Mouse (Mus musculus): Measurements from ENCODE around the gene A030005K14Rik. TPM values are rescaled to one million over a fixed set of nuclear protein-coding genes. Genes with fewer than 3 reads are reported as not detected.

The A030005K14Rik gene
- polyA plus RNA-seq, 1 experiment: not detected

DNA sequence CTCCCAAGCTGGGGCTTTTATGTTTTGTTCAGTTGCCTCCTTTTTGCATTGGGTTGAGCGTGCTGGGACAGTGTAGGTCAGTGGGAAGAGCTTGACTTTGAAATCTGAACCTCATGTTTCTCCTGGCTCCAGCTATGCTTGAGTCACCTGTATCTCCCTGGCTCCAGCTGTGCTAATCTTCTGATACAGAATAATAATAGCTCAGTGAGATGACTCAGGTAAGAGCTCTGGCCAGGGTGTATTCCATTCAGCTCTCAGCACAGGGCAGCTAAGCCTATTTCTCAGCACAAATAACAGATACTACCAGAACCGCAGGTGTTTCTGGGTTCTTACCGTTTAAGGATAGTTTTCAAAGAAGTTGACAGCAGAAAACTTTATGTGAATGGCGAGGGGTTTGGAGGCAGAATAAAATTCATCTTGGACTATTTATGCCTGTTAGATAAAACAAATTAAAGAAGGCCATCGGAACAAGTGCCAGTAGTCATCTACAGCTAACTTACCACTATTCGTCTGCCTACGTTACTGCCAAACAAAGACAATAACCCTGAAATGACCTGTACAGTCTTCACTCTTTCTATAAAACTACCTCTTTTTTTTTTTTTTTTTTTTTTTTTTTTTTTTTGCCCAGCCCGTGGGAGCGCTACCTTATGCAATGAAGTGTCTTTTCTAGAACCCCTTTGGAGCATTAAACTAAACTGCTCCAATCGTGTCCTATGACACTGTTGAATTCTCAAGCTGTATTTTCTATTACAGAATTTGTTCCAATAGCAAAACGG, 22.1 kb downstream of the A030005K14Rik start:
- peaks cover 9% of the 10 kb centered on the region for H3K4me1 ChIP-seq (ENCODE audit: control insufficient read depth, insufficient read depth, low read length)
- WGBS: 79% methylated on average over 11 of the region's 11 CpGs

DNA sequence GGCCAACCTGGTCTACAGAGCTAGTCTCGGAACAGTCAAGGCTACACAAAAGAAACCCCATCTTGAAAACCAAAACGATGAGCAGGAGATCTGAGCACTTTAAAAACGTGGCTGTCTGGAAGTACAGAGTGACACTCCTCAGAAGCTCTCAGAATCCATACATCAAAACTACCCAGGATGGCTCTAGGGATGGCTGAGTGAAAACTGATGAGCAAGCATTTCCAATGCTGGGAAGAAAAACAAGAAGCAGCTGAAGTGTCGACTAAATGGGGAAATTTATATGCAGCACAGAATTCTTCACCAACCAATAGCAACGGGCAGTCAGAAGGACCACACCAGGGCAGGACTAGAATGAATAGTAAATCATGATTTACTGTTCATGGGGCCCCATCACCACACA, 24.7 kb downstream of the A030005K14Rik start:
- WGBS: 51% methylated on average over 5 of the region's 5 CpGs
- no peaks in the 10 kb centered on the region for H3K27me3 ChIP-seq (replicated peaks; ENCODE audit: control insufficient read depth, insufficient read depth, low read length)
- peaks cover 10% of the 10 kb centered on the region for H3K4me1 ChIP-seq (ENCODE audit: control insufficient read depth, insufficient read depth, low read length)
- no peaks in the 10 kb centered on the region for H3K36me3 ChIP-seq (ENCODE audit: control insufficient read depth, insufficient read depth, low read length)
- H3K4me3 ChIP-seq (ENCODE audit: insufficient read depth, low read depth, low read length): no peak overlapping the region
- DNase-seq: no peak
- no peak overlapping the region for H3K27ac ChIP-seq (ENCODE audit: insufficient read depth, low read depth, low read length)
- no peak for TF ChIP-seq POLR2A (IDR thresholded peaks at IDR 0.05; ENCODE audit: low read depth, low read length)
- no peak for TF ChIP-seq CTCF (conservative IDR thresholded peaks at IDR 0.05; ENCODE audit: insufficient read depth, insufficient read length, low read depth, low read length)

More for the DNA sequence above, 22.1 kb downstream of the A030005K14Rik start:
- no peak overlapping the region for H3K27ac ChIP-seq (ENCODE audit: insufficient read depth, low read depth, low read length)
- no peaks in the 10 kb centered on the region for H3K36me3 ChIP-seq (ENCODE audit: control insufficient read depth, insufficient read depth, low read length)
- H3K27me3 ChIP-seq (replicated peaks; ENCODE audit: control insufficient read depth, insufficient read depth, low read length): no peaks in the 10 kb centered on the region
- H3K4me3 ChIP-seq (ENCODE audit: insufficient read depth, low read depth, low read length): no peak overlapping the region
- TF ChIP-seq POLR2A (IDR thresholded peaks at IDR 0.05; ENCODE audit: low read depth, low read length) (no peak), CTCF (conservative IDR thresholded peaks at IDR 0.05; ENCODE audit: insufficient read depth, insufficient read length, low read depth, low read length) (no peak)
- DNase-seq: no peak

DNA sequence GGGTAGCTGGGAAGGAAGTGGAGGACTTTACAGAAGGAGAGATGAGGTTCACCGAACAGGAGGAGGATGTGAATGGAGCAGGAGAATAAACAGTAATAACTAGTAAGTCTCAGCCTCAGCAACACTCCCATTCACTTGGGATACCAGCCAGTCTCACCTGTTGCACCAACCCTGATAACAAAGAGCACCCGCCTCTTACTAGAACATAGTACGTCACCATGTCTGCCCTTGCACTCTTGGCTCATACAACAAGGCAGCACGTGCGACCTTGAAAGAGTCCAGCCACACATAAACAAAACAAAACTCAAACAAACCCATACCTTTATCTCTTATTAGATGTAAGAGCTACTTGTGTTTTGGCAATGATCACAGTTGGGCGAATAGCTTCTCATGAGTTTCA, 26.7 kb downstream of the A030005K14Rik start:
- WGBS: 77% methylated on average over 6 of the region's 6 CpGs
- TF ChIP-seq POLR2A (IDR thresholded peaks at IDR 0.05; ENCODE audit: low read depth, low read length): no peak
- no peak for TF ChIP-seq CTCF (conservative IDR thresholded peaks at IDR 0.05; ENCODE audit: insufficient read depth, insufficient read length, low read depth, low read length)
- H3K36me3 ChIP-seq (ENCODE audit: control insufficient read depth, insufficient read depth, low read length): no peaks in the 10 kb centered on the region
- no peak overlapping the region; the same call in 1 of the 2 replicates for H3K27ac ChIP-seq (ENCODE audit: insufficient read depth, low read depth, low read length)
- H3K27me3 ChIP-seq (replicated peaks; ENCODE audit: control insufficient read depth, insufficient read depth, low read length): no peaks in the 10 kb centered on the region
- no peak for DNase-seq
- peaks cover 6% of the 10 kb centered on the region for H3K4me1 ChIP-seq (ENCODE audit: control insufficient read depth, insufficient read depth, low read length)
- no peak overlapping the region for H3K4me3 ChIP-seq (ENCODE audit: insufficient read depth, low read depth, low read length)

DNA sequence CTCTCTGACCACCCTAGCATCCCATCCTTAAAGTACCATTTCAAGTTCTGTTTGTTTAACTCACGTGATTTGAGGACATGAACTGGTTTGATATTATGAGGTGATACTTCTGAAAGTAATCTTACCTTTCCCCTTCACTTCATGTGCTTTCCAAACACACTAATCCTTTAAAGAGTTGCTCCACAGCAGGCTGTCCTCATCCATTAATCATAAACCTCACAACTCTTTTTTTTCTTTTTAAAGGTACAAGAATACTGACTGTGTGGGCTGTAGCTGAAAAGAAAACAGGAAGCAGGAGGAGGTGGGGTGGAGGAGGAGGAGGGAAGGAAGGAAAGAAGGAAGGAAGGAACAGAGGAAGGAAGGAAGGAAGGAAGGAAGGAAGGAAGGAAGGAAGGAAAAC, 27.2 kb downstream of the A030005K14Rik start:
- Histone ChIP-seq H3K27me3 (replicated peaks; ENCODE audit: control insufficient read depth, insufficient read depth, low read length) (no peaks in the 10 kb centered on the region), H3K27ac (ENCODE audit: insufficient read depth, low read depth, low read length) (no peak overlapping the region; the same call in 1 of the 2 replicates), H3K4me3 (ENCODE audit: insufficient read depth, low read depth, low read length) (no peak overlapping the region), H3K4me1 (ENCODE audit: control insufficient read depth, insufficient read depth, low read length) (peaks cover 6% of the 10 kb centered on the region), H3K36me3 (ENCODE audit: control insufficient read depth, insufficient read depth, low read length) (no peaks in the 10 kb centered on the region)
- TF ChIP-seq POLR2A (IDR thresholded peaks at IDR 0.05; ENCODE audit: low read depth, low read length) (no peak), CTCF (conservative IDR thresholded peaks at IDR 0.05; ENCODE audit: insufficient read depth, insufficient read length, low read depth, low read length) (no peak)
- peak; percentile 36 for DNase-seq
- 28% methylated on average over 1 of the region's 1 CpGs for WGBS

DNA sequence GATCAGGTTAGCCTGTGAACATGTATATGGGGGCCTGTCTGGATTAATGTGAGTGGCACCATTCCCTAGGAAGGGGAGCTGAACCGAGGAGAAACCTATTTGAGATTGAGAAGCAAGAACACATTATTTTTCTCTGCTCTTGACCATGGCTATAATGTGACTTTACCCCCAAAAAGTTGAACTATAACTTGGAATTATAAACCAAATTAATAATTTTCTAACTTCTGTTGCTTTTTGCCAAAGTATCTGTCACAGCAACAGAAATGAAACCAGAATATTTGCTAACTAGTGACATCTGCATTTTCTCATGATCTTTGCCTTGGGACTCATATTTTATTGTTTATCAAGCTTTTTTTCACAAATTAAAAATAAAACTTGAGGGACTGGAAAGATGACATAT, 42.6 kb downstream of the A030005K14Rik start:
- Histone ChIP-seq H3K27me3 (replicated peaks; ENCODE audit: control insufficient read depth, insufficient read depth, low read length) (no peaks in the 10 kb centered on the region), H3K36me3 (ENCODE audit: control insufficient read depth, insufficient read depth, low read length) (no peaks in the 10 kb centered on the region; the same call in 1 of the 2 replicates), H3K4me3 (ENCODE audit: insufficient read depth, low read depth, low read length) (no peak overlapping the region), H3K27ac (ENCODE audit: insufficient read depth, low read depth, low read length) (peak overlapping the region; percentile 71), H3K4me1 (ENCODE audit: control insufficient read depth, insufficient read depth, low read length) (0 out of 2 replicates have a peak, but pooled peaks cover 2% of the 10 kb centered on the region)
- TF ChIP-seq CTCF (conservative IDR thresholded peaks at IDR 0.05; ENCODE audit: insufficient read depth, insufficient read length, low read depth, low read length) (no peak), POLR2A (IDR thresholded peaks at IDR 0.05; ENCODE audit: low read depth, low read length) (no peak)
- WGBS: 43% methylated on average over 1 of the region's 1 CpGs
- peak; percentile 58 for DNase-seq

DNA sequence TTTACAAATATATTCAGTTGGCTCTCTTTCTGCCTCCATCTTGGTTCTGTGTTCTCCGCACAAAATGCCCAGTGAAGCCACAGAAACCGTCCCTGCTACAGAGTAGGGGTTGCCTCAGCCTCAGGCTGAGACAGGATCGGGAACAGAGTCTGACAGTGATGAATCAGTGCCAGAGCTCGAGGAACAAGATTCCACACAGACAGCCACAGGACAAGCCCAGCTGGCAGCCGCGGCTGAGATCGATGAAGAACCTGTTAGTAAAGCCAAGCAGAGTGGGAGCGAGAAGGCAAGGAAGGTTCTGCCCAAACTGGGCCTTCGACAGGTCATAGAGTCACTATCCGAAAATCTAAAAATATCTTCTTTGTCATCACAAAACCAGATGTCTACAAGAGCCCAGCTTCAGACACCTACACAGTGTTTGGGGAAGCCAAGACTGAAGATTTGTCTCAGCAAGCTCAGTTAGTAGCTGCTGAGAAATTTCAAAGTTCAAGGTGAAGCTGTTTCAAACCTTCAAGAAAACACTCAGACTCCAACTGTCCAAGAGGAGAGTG, 43.8 kb downstream of the A030005K14Rik start:
- no peaks in the 10 kb centered on the region; the same call in 1 of the 2 replicates for H3K36me3 ChIP-seq (ENCODE audit: control insufficient read depth, insufficient read depth, low read length)
- no peaks in the 10 kb centered on the region for H3K27me3 ChIP-seq (replicated peaks; ENCODE audit: control insufficient read depth, insufficient read depth, low read length)
- H3K4me3 ChIP-seq (ENCODE audit: insufficient read depth, low read depth, low read length): no peak overlapping the region
- peak; percentile 45 for DNase-seq
- 73% methylated on average over 10 of the region's 10 CpGs for WGBS
- 0 out of 2 replicates have a peak, but pooled peaks cover 2% of the 10 kb centered on the region for H3K4me1 ChIP-seq (ENCODE audit: control insufficient read depth, insufficient read depth, low read length)
- H3K27ac ChIP-seq (ENCODE audit: insufficient read depth, low read depth, low read length): peak overlapping the region; percentile 31; the same call in 1 of the 2 replicates
- TF ChIP-seq POLR2A (IDR thresholded peaks at IDR 0.05; ENCODE audit: low read depth, low read length) (no peak), CTCF (conservative IDR thresholded peaks at IDR 0.05; ENCODE audit: insufficient read depth, insufficient read length, low read depth, low read length) (no peak)

DNA sequence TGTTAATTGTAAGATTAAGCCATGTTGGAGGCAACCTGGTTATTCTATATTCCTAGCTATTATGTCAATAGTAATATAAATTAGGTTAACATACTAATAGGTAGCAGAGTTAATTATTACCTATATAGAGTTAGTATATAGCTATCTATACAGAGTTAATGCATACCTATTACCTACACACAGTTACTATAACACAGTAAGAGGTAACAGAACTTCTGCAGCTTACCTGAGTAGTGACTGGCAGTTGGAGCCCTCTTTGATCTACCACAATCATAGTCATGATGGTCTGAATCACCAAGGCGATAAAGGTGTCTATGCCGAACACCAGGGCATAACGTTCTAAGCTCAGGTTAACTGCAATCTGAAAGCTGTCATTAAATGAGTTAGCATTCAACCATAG, 44.7 kb downstream of the A030005K14Rik start:
- WGBS: 66% methylated on average over 3 of the region's 3 CpGs

More for the DNA sequence above, 44.7 kb downstream of the A030005K14Rik start:
- Histone ChIP-seq H3K4me1 (ENCODE audit: control insufficient read depth, insufficient read depth, low read length) (peaks cover 4% of the 10 kb centered on the region; the same call in 1 of the 2 replicates), H3K4me3 (ENCODE audit: insufficient read depth, low read depth, low read length) (no peak overlapping the region), H3K27me3 (replicated peaks; ENCODE audit: control insufficient read depth, insufficient read depth, low read length) (no peaks in the 10 kb centered on the region), H3K27ac (ENCODE audit: insufficient read depth, low read depth, low read length) (no peak overlapping the region), H3K36me3 (ENCODE audit: control insufficient read depth, insufficient read depth, low read length) (no peaks in the 10 kb centered on the region; the same call in 1 of the 2 replicates)
- TF ChIP-seq POLR2A (IDR thresholded peaks at IDR 0.05; ENCODE audit: low read depth, low read length) (no peak), CTCF (conservative IDR thresholded peaks at IDR 0.05; ENCODE audit: insufficient read depth, insufficient read length, low read depth, low read length) (no peak)
- DNase-seq: no peak

Other genes with a start within 250 kb of the A030005K14Rik start
- gene Agfg1, start 219.9 kb downstream of the A030005K14Rik start, polyA plus RNA-seq (2012; rRNA removed): 33.9 and 37.3 TPM in 2 replicates
- 0.63 and 0.72 TPM in 2 replicates for gene A030005L19Rik, start 146.1 kb downstream of the A030005K14Rik start, polyA plus RNA-seq (2012; rRNA removed)
- gene A030014E15Rik, start 134.5 kb downstream of the A030005K14Rik start, polyA plus RNA-seq (2012; rRNA removed): not detected in 2 replicates
- not detected in 2 replicates for gene Gm6217, start 128.0 kb downstream of the A030005K14Rik start, polyA plus RNA-seq (2012; rRNA removed)
- gene A030003K21Rik, start 116.0 kb downstream of the A030005K14Rik start, polyA plus RNA-seq (2012; rRNA removed): not detected in 2 replicates
- gene Gm7544, start 103.4 kb downstream of the A030005K14Rik start, polyA plus RNA-seq (2012; rRNA removed): not detected in 2 replicates
- gene Gm47955, start 99.1 kb downstream of the A030005K14Rik start, polyA plus RNA-seq (2012; rRNA removed): not detected in 2 replicates
- not detected in 2 replicates for gene Gm47959, start 58.8 kb downstream of the A030005K14Rik start, polyA plus RNA-seq (2012; rRNA removed)
- gene Slc19a3, start 20.9 kb downstream of the A030005K14Rik start, polyA plus RNA-seq (2012; rRNA removed): 18.2 and 22.0 TPM in 2 replicates
- gene Krtap28-10, start 16.9 kb downstream of the A030005K14Rik start, polyA plus RNA-seq (2012; rRNA removed): not detected in 2 replicates
- gene Gm47969, start 14.4 kb downstream of the A030005K14Rik start, polyA plus RNA-seq (2012; rRNA removed): not detected in 2 replicates
- not detected in 2 replicates for gene Krtap28-13, start 1.6 kb upstream of the A030005K14Rik start, polyA plus RNA-seq (2012; rRNA removed)
- 0.12 and 0.27 TPM in 2 replicates for gene Ccl20, start 57.4 kb upstream of the A030005K14Rik start, polyA plus RNA-seq (2012; rRNA removed)
- 0.39 and 0.44 TPM in 2 replicates for gene Daw1, start 100.4 kb upstream of the A030005K14Rik start, polyA plus RNA-seq (2012; rRNA removed)